Mouse (Mus musculus) heart, embryonic 16.5 days (tissue): ENCODE results near the gene Tubgcp5. TPM values are rescaled to one million over a fixed set of nuclear protein-coding genes. Genes with fewer than 3 reads are reported as not detected.

Experiments
- ATAC-seq: fragments of 200-750 bp; cut with Nextera tagmentation; replicated peaks from 2 replicates; pipeline ENCODE4 v1.8.0; 2017; ENCODE audit warnings: moderate number of reproducible peaks; ENCODE audit not compliant: insufficient read depth, low FRiP score; ENCODE audit errors: extremely low read depth
- H3K27ac ChIP-seq: fragments of 300-500 bp; sonication (generic); 2 replicates; pipeline ENCODE4 v1.5.1; 2014; ENCODE audit warnings: mild to moderate bottlenecking, low read length, control low read depth, moderate library complexity
- H3K27me3 ChIP-seq: fragments of 300-500 bp; sonication (generic); 2 replicates; pipeline ENCODE4 v1.6.1; 2014; ENCODE audit warnings: low read length, mixed read lengths; ENCODE audit not compliant: control insufficient read depth, insufficient read depth
- H3K36me3 ChIP-seq: fragments of 300-500 bp; sonication (generic); 2 replicates; pipeline ENCODE4 v1.6.1; 2014; ENCODE audit not compliant: control insufficient read depth, insufficient read depth
- H3K4me1 ChIP-seq: fragments of 300-500 bp; sonication (generic); 2 replicates; pipeline ENCODE4 v1.6.1; 2014; ENCODE audit warnings: low read length, mixed read lengths; ENCODE audit not compliant: control insufficient read depth, insufficient read depth
- H3K4me2 ChIP-seq: fragments of 300-500 bp; sonication (generic); 2 replicates; pipeline ENCODE4 v1.6.1; 2014; ENCODE audit warnings: low read depth, mild to moderate bottlenecking, control low read depth, low read length
- H3K4me3 ChIP-seq: fragments of 300-500 bp; sonication (generic); 2 replicates; pipeline ENCODE4 v1.5.1; 2014; ENCODE audit warnings: mild to moderate bottlenecking, control low read depth, low read length
- H3K9ac ChIP-seq: fragments of 300-500 bp; sonication (generic); 2 replicates; pipeline ENCODE4 v1.6.1; 2014; ENCODE audit warnings: low read length, control low read depth
- H3K9me3 ChIP-seq: fragments of 300-500 bp; sonication (generic); replicated peaks from 2 replicates; pipeline ENCODE4 v1.6.1; 2016; ENCODE audit warnings: low read length; ENCODE audit not compliant: control insufficient read depth
- WGBS: fragments of 180-500 bp; shearing (Covaris S2); extraction: QIAGEN DNeasy Blood & Tissue Kit; methylation state at CpG from one replicate; pipeline ENCODE4 v1.1.7; 2014; 5-methylcytosine and 5-hydroxymethylcytosine counted together
- polyA plus RNA-seq: library from polyadenylated mRNA; unstranded; fragments of >200 nt; fragmentation: Nextera tagmentation; extraction: Ambion mirVana; gene quantifications from 2 replicates; pipeline ENCODE4 v1.2.1, GENCODE M21; 2015

Gene Tubgcp5
- polyA plus RNA-seq, 1 experiment from 2014 or later, result 22.6 TPM

DNA sequence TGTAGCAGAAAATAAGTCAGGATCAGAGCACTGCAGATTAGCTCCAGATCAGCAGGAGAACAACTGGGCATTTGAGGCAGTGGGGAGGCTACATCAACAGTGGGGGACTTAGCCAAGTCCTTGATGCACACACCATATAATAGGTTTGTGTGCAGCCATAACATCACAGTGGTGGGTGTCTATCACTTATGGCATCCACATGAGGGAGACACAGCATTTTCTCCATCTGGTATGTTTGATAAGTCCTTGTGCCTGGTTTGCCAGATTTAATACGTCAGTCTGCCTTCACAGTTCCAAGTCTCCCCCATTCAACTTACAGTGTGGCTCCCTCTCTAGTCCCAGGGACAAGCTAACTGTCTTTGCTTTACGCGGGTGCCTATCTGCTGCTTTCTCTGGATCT is 1.7 kb upstream of the Tubgcp5 start:
- Histone ChIP-seq H3K9ac (no peak overlapping the region), H3K36me3 (peaks cover 13% of the 10 kb centered on the region), H3K4me1 (peaks cover 11% of the 10 kb centered on the region), H3K4me3 (no peak overlapping the region), H3K4me2 (no peak overlapping the region), H3K27me3 (no peaks in the 10 kb centered on the region), H3K9me3 (no peaks in the 10 kb centered on the region), H3K27ac (no peak overlapping the region)
- WGBS, result 71% methylated on average over 3 of the region's 3 CpGs
- no peak for ATAC-seq

DNA sequence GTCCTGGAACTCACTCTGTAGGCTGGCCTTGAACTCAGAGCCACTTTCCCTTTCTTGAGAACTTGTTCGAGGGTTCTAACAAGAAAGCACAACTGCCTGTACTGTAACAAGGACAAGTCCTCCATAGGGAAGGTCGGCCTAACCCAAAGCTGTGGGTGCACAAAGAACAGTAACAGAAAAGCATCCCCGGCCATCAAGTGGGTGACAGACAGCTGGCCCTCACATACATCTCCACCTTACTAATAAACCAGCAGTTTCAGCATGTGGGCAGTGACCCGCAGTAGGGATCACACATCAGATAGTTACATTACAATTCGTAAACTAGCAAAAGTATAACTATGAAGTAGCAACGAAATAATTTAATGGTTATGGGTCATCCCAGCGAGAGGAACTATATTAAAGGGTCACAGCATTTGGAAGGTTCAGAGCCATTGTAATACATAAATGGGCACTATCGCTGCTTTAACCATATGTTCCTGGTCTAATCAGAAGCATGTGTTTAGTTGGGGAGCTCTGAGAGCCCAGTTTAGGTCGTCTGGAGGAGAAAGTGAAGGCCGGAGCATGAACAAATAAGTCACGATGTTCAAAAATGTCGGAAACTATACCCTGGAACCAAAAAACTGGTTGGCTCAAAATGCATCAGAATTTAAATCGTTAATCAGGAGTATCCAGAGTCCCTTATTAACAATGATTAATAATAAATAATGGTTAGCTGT is 560 bp upstream of the Tubgcp5 start:
- no peak for ATAC-seq
- Histone ChIP-seq H3K9ac (peak overlapping the region; percentile 70), H3K4me1 (peaks cover 11% of the 10 kb centered on the region), H3K27me3 (no peaks in the 10 kb centered on the region), H3K4me2 (peak overlapping the region; percentile 70), H3K4me3 (peak overlapping the region; percentile 89), H3K36me3 (peaks cover 18% of the 10 kb centered on the region), H3K27ac (no peak overlapping the region), H3K9me3 (no peaks in the 10 kb centered on the region)
- 34% methylated on average over 13 of the region's 13 CpGs for WGBS

DNA sequence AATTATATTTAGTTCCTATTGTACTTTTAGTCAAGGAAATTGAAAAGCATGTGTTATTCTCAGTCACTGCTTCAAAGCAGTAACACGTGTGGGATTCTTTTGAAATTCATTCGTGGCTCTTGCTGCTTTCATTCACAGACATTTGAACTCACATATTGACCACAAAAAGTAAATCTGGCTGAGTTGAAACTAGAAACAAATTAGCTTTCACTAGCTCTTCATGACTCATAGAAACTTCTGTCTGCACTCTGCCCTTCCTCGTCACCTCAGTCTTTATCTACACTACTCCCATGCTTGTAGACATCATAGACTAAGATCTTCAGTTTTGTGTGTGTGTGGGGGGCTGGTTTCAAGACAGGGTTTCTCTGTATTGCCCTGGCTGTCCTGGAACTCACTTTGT is 6.0 kb downstream of the Tubgcp5 start:
- peaks cover 55% of the 10 kb centered on the region for H3K36me3 ChIP-seq
- no peak overlapping the region for H3K27ac ChIP-seq
- H3K9me3 ChIP-seq, result no peaks in the 10 kb centered on the region
- no peak overlapping the region for H3K4me2 ChIP-seq
- ATAC-seq, result no peak
- no peaks in the 10 kb centered on the region for H3K27me3 ChIP-seq
- H3K9ac ChIP-seq, result no peak overlapping the region
- no peak overlapping the region for H3K4me3 ChIP-seq
- WGBS, result 89% methylated on average over 3 of the region's 3 CpGs
- H3K4me1 ChIP-seq, result peaks cover 3% of the 10 kb centered on the region

DNA sequence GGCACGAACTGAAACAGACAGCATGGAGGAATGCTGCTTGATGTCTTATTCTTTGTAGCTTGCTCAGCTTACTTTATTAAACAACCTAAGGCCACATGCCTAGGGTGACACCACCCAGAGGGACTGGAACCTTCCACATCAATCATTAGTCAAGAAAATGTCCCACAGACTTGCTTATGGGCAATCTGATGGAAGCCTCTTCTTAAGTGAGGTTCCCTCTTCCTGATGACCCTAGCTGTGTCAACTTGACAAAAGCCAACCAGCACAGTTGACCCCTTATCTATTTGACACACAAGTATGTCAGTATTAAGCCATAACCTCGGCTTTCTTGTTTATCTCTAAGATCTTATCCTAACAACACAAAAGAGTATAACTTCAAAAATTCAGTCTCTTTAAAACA is 16.0 kb downstream of the Tubgcp5 start:
- H3K4me2 ChIP-seq, result no peak overlapping the region

DNA sequence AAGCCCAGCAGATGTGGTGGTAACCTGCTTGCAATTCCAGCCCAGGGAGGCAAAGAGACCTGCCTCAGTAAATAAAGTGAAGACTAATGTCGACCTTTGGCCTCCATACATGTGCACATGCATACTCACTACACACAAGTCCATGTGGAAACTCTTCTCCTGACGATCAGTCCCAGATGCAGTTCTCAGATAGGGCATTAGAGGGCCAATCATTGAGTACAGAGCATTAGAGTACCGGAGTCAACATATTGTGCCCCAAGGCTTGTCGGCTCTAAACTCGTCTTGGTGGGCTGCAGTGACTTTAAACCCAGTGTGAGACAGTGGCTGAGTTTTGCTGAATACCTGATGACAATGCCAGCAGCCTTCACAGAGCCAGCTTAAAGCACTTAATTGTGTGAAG is 30.5 kb downstream of the Tubgcp5 start:
- 89% methylated on average over 5 of the region's 5 CpGs for WGBS
- ATAC-seq, result no peak
- H3K9ac ChIP-seq, result no peak overlapping the region
- no peaks in the 10 kb centered on the region for H3K27me3 ChIP-seq
- no peak overlapping the region for H3K4me2 ChIP-seq
- H3K9me3 ChIP-seq, result no peaks in the 10 kb centered on the region
- H3K4me3 ChIP-seq, result no peak overlapping the region
- no peaks in the 10 kb centered on the region for H3K4me1 ChIP-seq
- H3K27ac ChIP-seq, result no peak overlapping the region
- peaks cover 59% of the 10 kb centered on the region for H3K36me3 ChIP-seq

More for the DNA sequence above, 16.0 kb downstream of the Tubgcp5 start:
- H3K36me3 ChIP-seq, result peaks cover 51% of the 10 kb centered on the region
- peaks cover 3% of the 10 kb centered on the region; the same call in 1 of the 2 replicates for H3K4me1 ChIP-seq
- H3K27ac ChIP-seq, result no peak overlapping the region
- H3K9ac ChIP-seq, result no peak overlapping the region
- H3K4me3 ChIP-seq, result no peak overlapping the region
- ATAC-seq, result no peak
- no peaks in the 10 kb centered on the region for H3K9me3 ChIP-seq
- 81% methylated on average over 2 of the region's 2 CpGs for WGBS
- H3K27me3 ChIP-seq, result no peaks in the 10 kb centered on the region

DNA sequence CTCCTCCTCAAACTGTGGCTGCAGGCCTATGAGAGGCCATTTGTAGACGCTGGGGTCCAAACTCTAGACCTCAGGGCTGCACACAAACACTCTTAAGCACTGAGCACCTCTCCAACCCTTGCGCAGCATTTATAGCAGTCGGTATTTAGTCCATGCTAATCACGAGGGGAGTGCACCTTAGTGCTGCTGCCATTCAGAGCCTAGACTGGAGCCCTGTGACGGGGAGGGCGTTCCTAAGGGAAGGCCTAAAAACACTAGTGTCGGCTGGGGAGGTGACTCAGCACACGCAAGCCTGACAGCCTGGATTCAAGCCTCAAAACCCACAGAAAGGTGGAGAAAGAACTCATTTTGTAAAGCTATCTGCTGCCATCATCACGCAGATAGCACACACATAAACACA is 33.6 kb downstream of the Tubgcp5 start:
- H3K36me3 ChIP-seq, result peaks cover 50% of the 10 kb centered on the region
- 90% methylated on average over 9 of the region's 9 CpGs for WGBS

DNA sequence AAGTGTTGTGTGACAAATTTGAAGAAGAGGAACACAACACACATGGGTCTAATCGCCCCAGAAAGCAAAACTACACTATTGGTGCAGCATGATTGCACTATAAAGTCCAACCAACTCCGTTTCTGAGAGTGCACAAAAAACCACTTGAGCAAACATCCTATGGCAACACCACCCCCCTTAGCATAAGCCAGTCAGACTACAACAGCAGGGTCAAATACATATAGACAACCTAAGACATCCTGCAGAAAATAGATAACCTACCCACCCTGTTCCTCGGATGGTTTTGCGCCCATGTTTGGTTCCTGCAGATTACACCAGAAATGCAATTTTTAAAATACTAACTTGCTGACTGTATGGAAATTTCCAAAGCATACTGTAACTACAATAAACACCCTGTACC is 42.9 kb downstream of the Tubgcp5 start:
- no peaks in the 10 kb centered on the region for H3K27me3 ChIP-seq
- H3K36me3 ChIP-seq, result no peaks in the 10 kb centered on the region
- H3K27ac ChIP-seq, result no peak overlapping the region
- H3K4me3 ChIP-seq, result no peak overlapping the region
- no peaks in the 10 kb centered on the region for H3K9me3 ChIP-seq
- ATAC-seq, result no peak
- WGBS, result 76% methylated on average over 4 of the region's 4 CpGs
- H3K9ac ChIP-seq, result no peak overlapping the region
- no peaks in the 10 kb centered on the region for H3K4me1 ChIP-seq
- H3K4me2 ChIP-seq, result no peak overlapping the region

More for the DNA sequence above, 33.6 kb downstream of the Tubgcp5 start:
- no peak overlapping the region for H3K27ac ChIP-seq
- no peak for ATAC-seq
- no peak overlapping the region for H3K9ac ChIP-seq
- H3K4me1 ChIP-seq, result no peaks in the 10 kb centered on the region
- H3K27me3 ChIP-seq, result no peaks in the 10 kb centered on the region
- no peaks in the 10 kb centered on the region for H3K9me3 ChIP-seq
- no peak overlapping the region for H3K4me2 ChIP-seq
- H3K4me3 ChIP-seq, result no peak overlapping the region

DNA sequence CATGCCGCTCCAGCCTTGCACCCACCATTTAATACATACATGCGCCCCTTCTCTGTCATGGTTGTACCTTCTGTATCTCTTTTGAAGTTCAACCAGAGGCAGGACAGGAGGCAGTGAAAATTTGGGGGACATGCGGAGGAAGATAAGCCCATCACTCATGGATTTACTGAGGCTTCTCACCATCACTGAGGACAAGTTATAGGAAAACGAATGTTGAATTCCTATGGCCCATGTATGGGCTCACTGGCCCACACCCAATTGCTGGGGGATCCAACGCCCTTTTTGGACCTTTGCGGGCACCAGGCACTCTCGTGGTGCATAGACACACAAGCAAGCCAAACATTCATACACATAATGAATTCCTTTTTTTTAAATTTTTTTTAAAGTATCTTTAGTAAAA is 47.5 kb downstream of the Tubgcp5 start, which contains the start of gene Cyfip1:
Gene Cyfip1, plus strand, starts transcription at position 301 of the 400 bp plus-strand sequence.
- Histone ChIP-seq H3K36me3 (no peaks in the 10 kb centered on the region), H3K4me1 (peaks cover 10% of the 10 kb centered on the region), H3K9me3 (no peaks in the 10 kb centered on the region), H3K4me2 (peak within 1 kb of the TSS; percentile 90), H3K27me3 (no peaks in the 10 kb centered on the region), H3K4me3 (peak within 1 kb of the TSS; percentile 96), H3K9ac (peak within 1 kb of the TSS; percentile 97), H3K27ac (peak within 1 kb of the TSS; percentile 97)
- no peak for ATAC-seq
- WGBS, result 48% methylated on average over 7 of the region's 7 CpGs

DNA sequence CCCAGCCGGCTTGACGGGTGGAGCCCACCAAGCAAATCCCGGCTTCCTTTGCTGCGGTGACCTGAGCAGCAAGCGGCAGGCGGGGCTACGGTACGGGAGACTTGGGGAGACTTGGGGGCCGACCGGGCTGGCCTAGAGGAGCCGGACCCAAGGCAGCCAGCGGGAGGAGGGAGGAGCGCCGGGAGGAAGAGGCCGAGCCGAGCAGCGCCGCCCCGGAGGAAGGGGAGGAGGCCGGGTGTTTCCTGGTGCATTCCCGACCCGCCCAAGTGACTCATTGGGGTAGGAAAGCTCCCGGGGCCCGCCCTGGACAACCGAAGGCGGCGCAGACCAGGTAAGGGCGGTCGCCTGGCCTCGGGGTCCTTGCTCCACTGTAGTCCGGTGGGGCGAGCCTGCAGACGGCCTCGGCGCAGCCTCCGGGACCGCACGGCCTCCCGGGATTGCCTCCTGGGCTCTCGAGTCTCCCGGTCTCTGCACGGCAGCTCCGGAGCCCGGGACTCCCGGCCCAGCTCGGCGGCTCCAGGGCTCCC is 48.1 kb downstream of the Tubgcp5 start:
- Histone ChIP-seq H3K27me3 (no peaks in the 10 kb centered on the region), H3K36me3 (no peaks in the 10 kb centered on the region), H3K4me3 (peak overlapping the region; percentile 96), H3K27ac (peak overlapping the region; percentile 97), H3K4me1 (peaks cover 10% of the 10 kb centered on the region), H3K4me2 (peak overlapping the region; percentile 90), H3K9ac (peak overlapping the region; percentile 97), H3K9me3 (no peaks in the 10 kb centered on the region)
- 0% methylated on average over 42 of the region's 47 CpGs for WGBS
- peak; percentile 97 for ATAC-seq
